Mouse (Mus musculus): ENCODE measurements at regions not wholly inside any gene's neighbourhood (a gene's known extent, or its start where the extent isn't known, plus 50 kb on each side); places are given as distances from the start of the nearest gene placed in this dataset.
A peak's percentile ranks its signal among the peaks of the same experiment; 100 is the strongest.

GRCm38 (mm10) chr13:71549206-71549831 lies 414.2 kb downstream of the Irx1 start:
- Histone ChIP-seq H3K36me3 (ENCODE audit: insufficient read depth) (no peaks in the 10 kb centered on the region), H3K9me3 (ENCODE audit: low read length) (no peaks in the 10 kb centered on the region), H3K4me3 (ENCODE audit: low read depth, low read length) (no peak overlapping the region), H3K4me1 (ENCODE audit: insufficient read depth) (no peaks in the 10 kb centered on the region), H3K27me3 (ENCODE audit: insufficient read depth, low read length) (no peaks in the 10 kb centered on the region), H3K27ac (ENCODE audit: low read depth, low read length) (no peak overlapping the region), H3K9ac (no peak overlapping the region), H3K4me2 (ENCODE audit: low read depth) (no peak overlapping the region)
- no peak for TF ChIP-seq CTCF (IDR thresholded peaks at IDR 0.05; ENCODE audit: low read depth)
- ATAC-seq: no peak
- WGBS: 80% methylated on average over 10 of the region's 10 CpGs
- no peak for DNase-seq

GRCm38 (mm10) chr13:71538226-71538625 lies 425.3 kb downstream of the Irx1 start:
- Histone ChIP-seq H3K27ac (ENCODE audit: low read depth, low read length) (no peak overlapping the region), H3K4me1 (ENCODE audit: insufficient read depth) (no peaks in the 10 kb centered on the region), H3K9me3 (ENCODE audit: low read length) (no peaks in the 10 kb centered on the region), H3K9ac (no peak overlapping the region), H3K4me3 (ENCODE audit: low read depth, low read length) (no peak overlapping the region), H3K36me3 (ENCODE audit: insufficient read depth) (no peaks in the 10 kb centered on the region), H3K27me3 (ENCODE audit: insufficient read depth, low read length) (no peaks in the 10 kb centered on the region), H3K4me2 (ENCODE audit: low read depth) (no peak overlapping the region)
- TF ChIP-seq CTCF (IDR thresholded peaks at IDR 0.05; ENCODE audit: low read depth): no peak
- 27% methylated on average over 4 of the region's 4 CpGs for WGBS
- no peak for ATAC-seq
- DNase-seq: no peak

GRCm38 (mm10) chr13:71532796-71533351 lies 430.6 kb downstream of the Irx1 start:
- no peak for ATAC-seq
- no peak overlapping the region for H3K9ac ChIP-seq
- DNase-seq: no peak
- 79% methylated on average over 7 of the region's 7 CpGs for WGBS
- no peak overlapping the region for H3K27ac ChIP-seq (ENCODE audit: low read depth, low read length)
- H3K4me3 ChIP-seq (ENCODE audit: low read depth, low read length): no peak overlapping the region
- H3K9me3 ChIP-seq (ENCODE audit: low read length): no peaks in the 10 kb centered on the region
- H3K36me3 ChIP-seq (ENCODE audit: insufficient read depth): no peaks in the 10 kb centered on the region
- no peak overlapping the region for H3K4me2 ChIP-seq (ENCODE audit: low read depth)
- TF ChIP-seq CTCF (IDR thresholded peaks at IDR 0.05; ENCODE audit: low read depth): no peak
- no peaks in the 10 kb centered on the region for H3K27me3 ChIP-seq (ENCODE audit: insufficient read depth, low read length)
- H3K4me1 ChIP-seq (ENCODE audit: insufficient read depth): no peaks in the 10 kb centered on the region

GRCm38 (mm10) chr13:71529397-71530122 lies 434.0 kb downstream of the Irx1 start:
- DNase-seq (no peak), ATAC-seq (no peak)
- Histone ChIP-seq H3K36me3 (ENCODE audit: insufficient read depth) (no peaks in the 10 kb centered on the region), H3K9ac (no peak overlapping the region), H3K4me2 (ENCODE audit: low read depth) (no peak overlapping the region), H3K27ac (ENCODE audit: low read depth, low read length) (no peak overlapping the region), H3K4me3 (ENCODE audit: low read depth, low read length) (no peak overlapping the region), H3K9me3 (ENCODE audit: low read length) (no peaks in the 10 kb centered on the region), H3K27me3 (ENCODE audit: insufficient read depth, low read length) (no peaks in the 10 kb centered on the region), H3K4me1 (ENCODE audit: insufficient read depth) (no peaks in the 10 kb centered on the region)
- no peak for TF ChIP-seq CTCF (IDR thresholded peaks at IDR 0.05; ENCODE audit: low read depth)
- 51% methylated on average over 14 of the region's 14 CpGs for WGBS

GRCm38 (mm10) chr13:71517776-71518175 lies 445.7 kb downstream of the Irx1 start:
- ATAC-seq: no peak
- H3K4me3 ChIP-seq (ENCODE audit: low read depth, low read length): no peak overlapping the region
- H3K27ac ChIP-seq (ENCODE audit: low read depth, low read length): no peak overlapping the region
- no peak overlapping the region for H3K4me2 ChIP-seq (ENCODE audit: low read depth)
- 90% methylated on average over 1 of the region's 1 CpGs for WGBS
- no peaks in the 10 kb centered on the region for H3K9me3 ChIP-seq (ENCODE audit: low read length)
- no peaks in the 10 kb centered on the region for H3K27me3 ChIP-seq (ENCODE audit: insufficient read depth, low read length)
- DNase-seq: no peak
- no peaks in the 10 kb centered on the region for H3K4me1 ChIP-seq (ENCODE audit: insufficient read depth)
- no peak for TF ChIP-seq CTCF (IDR thresholded peaks at IDR 0.05; ENCODE audit: low read depth)
- H3K9ac ChIP-seq: no peak overlapping the region
- no peaks in the 10 kb centered on the region for H3K36me3 ChIP-seq (ENCODE audit: insufficient read depth)

GRCm38 (mm10) chr13:71513204-71513603 lies 450.3 kb downstream of the Irx1 start:
- Histone ChIP-seq H3K27me3 (ENCODE audit: insufficient read depth, low read length) (no peaks in the 10 kb centered on the region), H3K36me3 (ENCODE audit: insufficient read depth) (no peaks in the 10 kb centered on the region), H3K9me3 (ENCODE audit: low read length) (no peaks in the 10 kb centered on the region), H3K4me1 (ENCODE audit: insufficient read depth) (peaks cover under 1% of the 10 kb centered on the region; the same call in 1 of the 2 replicates), H3K27ac (ENCODE audit: low read depth, low read length) (no peak overlapping the region), H3K4me3 (ENCODE audit: low read depth, low read length) (no peak overlapping the region), H3K9ac (no peak overlapping the region), H3K4me2 (ENCODE audit: low read depth) (no peak overlapping the region)
- peak; percentile 27 for ATAC-seq
- DNase-seq: no peak
- 27% methylated on average over 6 of the region's 6 CpGs for WGBS
- no peak for TF ChIP-seq CTCF (IDR thresholded peaks at IDR 0.05; ENCODE audit: low read depth)

- no peak overlapping the region for H3K4me2 ChIP-seq (ENCODE audit: low read depth)
- WGBS: 4% methylated on average over 9 of the region's 9 CpGs
These were observed 455.5 kb downstream of the Irx1 start for GRCm38 (mm10) chr13:71507956-71508401.

More at GRCm38 (mm10) chr13:71507956-71508401, 455.5 kb downstream of the Irx1 start:
- Histone ChIP-seq H3K27ac (ENCODE audit: low read depth, low read length) (no peak overlapping the region), H3K4me1 (ENCODE audit: insufficient read depth) (peaks cover 11% of the 10 kb centered on the region), H3K9ac (no peak overlapping the region), H3K36me3 (ENCODE audit: insufficient read depth) (no peaks in the 10 kb centered on the region), H3K4me3 (ENCODE audit: low read depth, low read length) (no peak overlapping the region), H3K27me3 (ENCODE audit: insufficient read depth, low read length) (no peaks in the 10 kb centered on the region), H3K9me3 (ENCODE audit: low read length) (no peaks in the 10 kb centered on the region)
- DNase-seq (no peak), ATAC-seq (peak; percentile 77)
- TF ChIP-seq CTCF (IDR thresholded peaks at IDR 0.05; ENCODE audit: low read depth): no peak
